ENCODE assay signal across 8 mouse cellular contexts in the genomic region with DNA sequence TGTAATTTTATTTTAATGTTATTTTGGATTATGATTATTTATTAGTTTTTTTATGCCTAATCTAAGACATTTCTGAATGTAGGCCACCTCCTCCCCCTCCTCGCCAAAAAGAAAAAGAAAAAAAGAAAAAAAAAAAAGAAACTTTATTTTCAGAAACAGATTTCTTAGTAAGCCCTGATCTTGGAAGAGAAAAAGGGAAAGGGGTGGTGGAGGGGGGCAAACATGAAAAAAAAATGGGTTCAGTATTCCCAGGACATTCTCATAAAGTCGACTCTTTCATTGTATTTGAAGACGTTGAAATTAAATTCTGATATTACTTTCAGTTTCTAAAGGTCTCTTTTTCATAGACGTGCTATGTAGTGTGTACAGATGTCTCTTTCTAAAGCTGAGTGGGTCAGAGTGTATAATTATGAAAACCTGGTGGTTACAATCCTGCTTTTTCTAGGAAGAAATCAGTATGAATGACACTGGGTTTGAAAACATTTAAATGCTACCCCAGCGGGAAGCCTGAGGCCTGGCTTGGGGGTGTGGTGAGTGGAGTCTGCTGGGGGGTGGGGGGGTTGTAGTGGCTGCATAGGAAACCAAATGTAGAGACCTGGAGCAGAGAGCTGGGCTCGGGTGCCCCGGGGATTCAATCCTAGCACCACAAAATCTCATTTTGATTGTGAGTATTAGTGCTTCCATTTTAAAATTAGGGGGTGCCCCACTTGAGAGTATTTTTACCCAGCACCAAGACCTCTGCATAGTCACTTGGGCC. TPM values are rescaled to one million over a fixed set of nuclear protein-coding genes. Genes with fewer than 3 reads are reported as not detected.
DNase-seq lines count a peak whose midpoint lies in the region; ATAC-seq lines count a peak whose summit lies in the region.

No protein-coding gene starts in this region.

- H3K9ac ChIP-seq in lung, embryonic 15.5 days: peak overlapping the region; percentile 78
- no peak overlapping the region for H3K9ac ChIP-seq in embryonic facial prominence, embryonic 15.5 days
- H3K9ac ChIP-seq in limb, embryonic 11.5 days (ENCODE audit: low read length): peak overlapping the region; percentile 93
- peak overlapping the region; percentile 94 for H3K9ac ChIP-seq in stomach, embryonic 14.5 days (replicated peaks; ENCODE audit: low read depth, low read length)

- peak overlapping the region; percentile 65 for H3K4me3 ChIP-seq in lung, embryonic 15.5 days
- H3K4me3 ChIP-seq in embryonic facial prominence, embryonic 15.5 days (replicated peaks): peak overlapping the region; percentile 82
- peak overlapping the region; percentile 88 for H3K4me3 ChIP-seq in limb, embryonic 11.5 days (ENCODE audit: low read depth, low read length)
- H3K4me3 ChIP-seq in stomach, embryonic 14.5 days (ENCODE audit: low read depth, low read length): peak overlapping the region; percentile 79

- H3K27me3 ChIP-seq in lung, embryonic 15.5 days: no peaks in the 10 kb centered on the region
- H3K27me3 ChIP-seq in embryonic facial prominence, embryonic 15.5 days: no peaks in the 10 kb centered on the region
- H3K27me3 ChIP-seq in limb, embryonic 11.5 days (ENCODE audit: control insufficient read depth, insufficient read depth, low read length): no peaks in the 10 kb centered on the region
- no peaks in the 10 kb centered on the region for H3K27me3 ChIP-seq in stomach, embryonic 14.5 days (ENCODE audit: control insufficient read depth, insufficient read depth, low read length)

- H3K9me3 ChIP-seq in lung, embryonic 15.5 days: no peaks in the 10 kb centered on the region
- no peaks in the 10 kb centered on the region for H3K9me3 ChIP-seq in embryonic facial prominence, embryonic 15.5 days (replicated peaks)
- no peaks in the 10 kb centered on the region for H3K9me3 ChIP-seq in limb, embryonic 11.5 days (ENCODE audit: control insufficient read depth, low read length)
- H3K9me3 ChIP-seq in stomach, embryonic 14.5 days (ENCODE audit: control insufficient read depth, low read depth, low read length): no peaks in the 10 kb centered on the region

- H3K36me3 ChIP-seq in lung, embryonic 15.5 days: no peaks in the 10 kb centered on the region
- H3K36me3 ChIP-seq in embryonic facial prominence, embryonic 15.5 days: no peaks in the 10 kb centered on the region
- no peaks in the 10 kb centered on the region for H3K36me3 ChIP-seq in limb, embryonic 11.5 days (ENCODE audit: control insufficient read depth, insufficient read depth, low read length)
- H3K36me3 ChIP-seq in stomach, embryonic 14.5 days (ENCODE audit: control insufficient read depth, insufficient read depth, low read length): peaks cover 5% of the 10 kb centered on the region; the same call in 1 of the 2 replicates

- H3K4me1 ChIP-seq in lung, embryonic 15.5 days: peaks cover 50% of the 10 kb centered on the region
- 0 out of 2 replicates have a peak, but pooled peaks cover 15% of the 10 kb centered on the region for H3K4me1 ChIP-seq in embryonic facial prominence, embryonic 15.5 days
- peaks cover 17% of the 10 kb centered on the region for H3K4me1 ChIP-seq in limb, embryonic 11.5 days (ENCODE audit: control insufficient read depth, insufficient read depth, low read length)
- peaks cover 28% of the 10 kb centered on the region for H3K4me1 ChIP-seq in stomach, embryonic 14.5 days (ENCODE audit: control insufficient read depth, insufficient read depth, low read length)

- peak overlapping the region; percentile 69 for H3K4me2 ChIP-seq in lung, embryonic 15.5 days
- H3K4me2 ChIP-seq in embryonic facial prominence, embryonic 15.5 days (replicated peaks): peak overlapping the region; percentile 92
- H3K4me2 ChIP-seq in limb, embryonic 11.5 days (ENCODE audit: low read depth, severe bottlenecking): peak overlapping the region; percentile 77
- peak overlapping the region; percentile 64 for H3K4me2 ChIP-seq in stomach, embryonic 14.5 days (replicated peaks; ENCODE audit: low read depth, low read length)

- 4% methylated on average over 7 of the region's 7 CpGs for WGBS in lung, embryonic 15.5 days
- WGBS in embryonic facial prominence, embryonic 15.5 days: 13% methylated on average over 7 of the region's 7 CpGs
- 8% methylated on average over 7 of the region's 7 CpGs for WGBS in limb, embryonic 11.5 days
- 8% methylated on average over 7 of the region's 7 CpGs for WGBS in stomach, embryonic 14.5 days

- ATAC-seq in lung, embryonic 15.5 days (ENCODE audit: borderline replicate concordance, extremely low read depth, low FRiP score, low TSS enrichment): no peak
- ATAC-seq in embryonic facial prominence, embryonic 15.5 days (ENCODE audit: insufficient number of reproducible peaks, low FRiP score, low TSS enrichment, low read depth): no peak
- ATAC-seq in limb, embryonic 11.5 days (ENCODE audit: insufficient number of reproducible peaks, low FRiP score, low TSS enrichment, low read depth): no peak
- ATAC-seq in stomach, embryonic 14.5 days (ENCODE audit: insufficient number of reproducible peaks, insufficient read depth, low FRiP score, low read depth): no peak
- no peak for ATAC-seq in cerebellum, adult (ENCODE audit: insufficient number of reproducible peaks, low FRiP score, low TSS enrichment)

- DNase-seq in lung, postnatal 10 days: no peak
- DNase-seq in limb, embryonic 11.5 days (ENCODE audit: low spot score): no peak
- DNase-seq in ovary, postnatal 10 days (ENCODE audit: low spot score): no peak
- no peak for DNase-seq in kidney, postnatal 14 days

- peak overlapping the region; percentile 94 for H3K27ac ChIP-seq in lung, embryonic 15.5 days
- H3K27ac ChIP-seq in embryonic facial prominence, embryonic 15.5 days (replicated peaks): no peak overlapping the region
- H3K27ac ChIP-seq in limb, embryonic 11.5 days (replicated peaks; ENCODE audit: low read depth, low read length): no peak overlapping the region
- peak overlapping the region; percentile 4; the same call in 1 of the 2 replicates for H3K27ac ChIP-seq in stomach, embryonic 14.5 days (ENCODE audit: low read length)

RNA-seq across cellular contexts. Expression of a gene that starts 2.4 kb away (rescaled TPM):
- 113 and 116 TPM in 2 replicates for polyA plus RNA-seq in lung, embryonic 15.5 days (2015; fragmentation: Nextera tagmentation; extraction: Ambion mirVana)
- 38.3 and 43.4 TPM in 2 replicates for polyA plus RNA-seq in embryonic facial prominence, embryonic 15.5 days (2015; fragmentation: Nextera tagmentation; extraction: Ambion mirVana)
- polyA plus RNA-seq in limb, embryonic 11.5 days (2014; fragmentation: Nextera tagmentation; extraction: Ambion mirVana): 29.1 and 29.6 TPM in 2 replicates
- polyA plus RNA-seq in stomach, embryonic 14.5 days (2014; fragmentation: Nextera tagmentation; extraction: Ambion mirVana): 56.3 and 60.2 TPM in 2 replicates

RNA-seq across cellular contexts. Expression of a gene that starts 35.5 kb away (rescaled TPM):
- polyA plus RNA-seq in lung, embryonic 15.5 days (2015; fragmentation: Nextera tagmentation; extraction: Ambion mirVana): 252 and 267 TPM in 2 replicates
- polyA plus RNA-seq in embryonic facial prominence, embryonic 15.5 days (2015; fragmentation: Nextera tagmentation; extraction: Ambion mirVana): 192 and 198 TPM in 2 replicates
- polyA plus RNA-seq in limb, embryonic 11.5 days (2014; fragmentation: Nextera tagmentation; extraction: Ambion mirVana): 415 and 416 TPM in 2 replicates
- polyA plus RNA-seq in stomach, embryonic 14.5 days (2014; fragmentation: Nextera tagmentation; extraction: Ambion mirVana): 272 and 277 TPM in 2 replicates

Comparison
In these comparisons a context has a peak if more than half of its experiments do, and no peak if none do; other contexts are left out.
1. H3K27ac ChIP-seq: peak in lung, embryonic 15.5 days (single experiment) and stomach, embryonic 14.5 days (single experiment); none in embryonic facial prominence, embryonic 15.5 days (single experiment) and limb, embryonic 11.5 days (single experiment).
2. Peak in every context shown above with its lines, with median percentiles within 50 percentile points of each other: H3K4me2 ChIP-seq and H3K4me3 ChIP-seq.